Mouse (Mus musculus) inflammation-experienced regulatory T-cells, adult 16 weeks (primary cell): Measurements from ENCODE around the gene Mark1. TPM values are rescaled to one million over a fixed set of nuclear protein-coding genes. Genes with fewer than 3 reads are reported as not detected.

Experiments used
- polyA plus RNA-seq: library from polyadenylated mRNA; unstranded; fragments of 100-300 nt; shearing (Covaris generic); gene quantifications from one replicate; pipeline ENCODE4 v1.2.1, GENCODE M21; 2017

The Mark1 gene
- polyA plus RNA-seq = not detected

DNA sequence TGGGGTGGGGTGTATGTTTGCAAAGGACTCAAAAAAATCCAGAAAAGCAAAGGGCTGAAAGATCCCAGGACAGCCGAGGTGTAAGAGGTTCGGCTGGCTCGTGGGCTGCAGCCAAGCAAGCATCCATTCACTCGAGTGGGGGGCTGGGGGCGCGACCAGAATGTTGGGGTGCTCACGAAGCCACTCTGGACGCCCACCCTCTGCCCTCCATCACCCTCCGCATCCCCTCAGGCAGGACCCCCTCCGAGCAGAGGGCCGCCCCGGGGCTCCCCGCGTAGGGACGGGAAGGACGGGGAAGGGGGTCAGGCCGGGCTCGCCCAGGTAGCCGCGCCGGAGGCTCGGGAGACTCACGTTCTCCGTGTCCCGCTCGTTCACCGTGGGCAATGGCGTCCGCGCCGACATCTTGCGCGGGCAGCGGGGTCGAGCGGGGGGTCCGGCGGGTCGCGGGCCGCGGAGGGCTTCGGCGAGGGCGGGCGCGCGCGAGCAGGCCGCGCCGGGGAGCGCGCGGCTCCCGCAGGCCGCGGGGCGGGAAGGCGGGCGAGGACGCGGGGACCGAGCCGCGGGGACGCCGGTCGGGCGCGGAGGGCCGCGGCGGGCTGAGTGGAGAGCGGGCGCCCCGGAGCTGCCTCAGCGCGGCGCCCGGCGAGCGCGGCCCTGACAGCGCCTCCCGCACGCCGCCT lies at the start of gene Mark1:
TSS of gene Mark1 (minus strand) at position 500 of the 680 bp plus-strand sequence.

DNA sequence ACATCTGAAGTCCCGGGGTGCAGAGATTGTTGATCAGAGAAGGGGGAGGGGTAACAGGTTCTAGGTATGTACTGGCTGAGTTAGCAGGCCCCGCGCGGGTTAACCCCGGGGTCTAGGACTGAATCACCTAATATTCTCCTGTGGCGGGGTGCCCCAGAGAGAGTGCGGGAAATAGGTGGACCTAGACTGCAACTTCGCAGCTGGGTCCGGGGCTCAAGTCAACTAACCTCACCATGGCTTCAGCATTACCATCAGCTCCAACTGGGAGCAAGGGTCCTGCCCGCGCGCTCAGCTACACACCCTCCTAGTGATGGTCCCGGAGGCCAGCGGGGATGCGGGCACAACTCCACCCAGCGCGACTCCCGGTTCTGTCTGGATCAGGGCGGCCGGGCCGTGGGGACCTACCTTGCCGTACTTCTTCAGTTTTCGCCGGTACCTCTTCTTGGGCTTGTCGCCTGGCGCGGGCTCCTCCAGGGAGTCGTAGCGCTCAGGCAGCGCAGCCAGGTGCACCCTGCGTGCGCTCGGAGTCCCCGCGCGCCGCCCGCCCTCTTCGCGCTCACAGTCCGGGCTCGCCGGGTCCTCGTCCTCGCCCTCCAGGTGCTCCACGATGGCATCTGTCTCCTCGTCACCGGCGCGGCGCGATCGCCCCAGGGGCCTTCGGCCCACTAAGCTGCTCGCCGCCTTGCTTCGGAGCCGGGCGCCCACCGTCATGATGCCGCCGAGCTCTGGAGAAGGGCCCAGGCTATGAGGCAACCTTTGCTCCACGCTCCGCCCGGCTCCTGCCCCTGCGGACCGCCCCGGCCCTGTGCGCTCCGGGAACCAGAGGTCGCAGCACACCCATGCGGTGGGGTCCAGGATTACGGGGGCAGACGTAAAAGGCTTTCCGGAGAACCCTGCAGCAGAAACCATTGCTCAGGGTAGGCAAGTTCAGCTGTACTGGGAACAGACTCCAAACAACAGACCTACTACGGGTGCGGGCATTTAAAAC lies 116.8 kb downstream of the Mark1 start, which contains the start of gene C130074G19Rik:
TSS of gene C130074G19Rik (minus strand) at position 938 of the 988 bp plus-strand sequence.

Other genes with a start within 250 kb of the Mark1 start
- gene Marc1, start 188.3 kb downstream of the Mark1 start, polyA plus RNA-seq = not detected
- gene Marc2, start 153.1 kb downstream of the Mark1 start, polyA plus RNA-seq = 81.0 TPM
- not detected for gene C130074G19Rik, start 116.4 kb downstream of the Mark1 start, polyA plus RNA-seq
- 49.0 TPM for gene Rab3gap2, start 204.5 kb upstream of the Mark1 start, polyA plus RNA-seq